Mouse (Mus musculus): ENCODE measurements at regions not wholly inside any gene's neighbourhood (a gene's known extent, or its start where the extent isn't known, plus 50 kb on each side); places are given as distances from the start of the nearest gene placed in this dataset.

- Histone ChIP-seq H3K4me2 (ENCODE audit: low read length) (no peak overlapping the region), H3K36me3 (ENCODE audit: control insufficient read depth, insufficient read depth, low read length) (no peaks in the 10 kb centered on the region), H3K27me3 (ENCODE audit: control insufficient read depth, insufficient read depth, low read depth, low read length) (no peaks in the 10 kb centered on the region), H3K27ac (ENCODE audit: low read length) (no peak overlapping the region), H3K4me3 (ENCODE audit: low read depth, low read length) (no peak overlapping the region), H3K9me3 (replicated peaks; ENCODE audit: control insufficient read depth, low read length, poor library complexity, severe bottlenecking) (no peaks in the 10 kb centered on the region), H3K4me1 (ENCODE audit: control insufficient read depth, insufficient read depth, low read length) (peaks cover 11% of the 10 kb centered on the region), H3K9ac (ENCODE audit: low read depth, low read length) (no peak overlapping the region)
- no peak for ATAC-seq
- WGBS: 33% methylated on average over 10 of the region's 10 CpGs
These were observed 529.8 kb downstream of the Slc4a3 start for GRCm38 (mm10) chr1:76075685-76076455.

- ATAC-seq: no peak
- Histone ChIP-seq H3K36me3 (ENCODE audit: control insufficient read depth, insufficient read depth, low read length) (no peaks in the 10 kb centered on the region), H3K9me3 (replicated peaks; ENCODE audit: control insufficient read depth, low read length, poor library complexity, severe bottlenecking) (no peaks in the 10 kb centered on the region), H3K9ac (ENCODE audit: low read depth, low read length) (no peak overlapping the region), H3K27ac (ENCODE audit: low read length) (no peak overlapping the region), H3K27me3 (ENCODE audit: control insufficient read depth, insufficient read depth, low read depth, low read length) (no peaks in the 10 kb centered on the region), H3K4me1 (ENCODE audit: control insufficient read depth, insufficient read depth, low read length) (peaks cover 8% of the 10 kb centered on the region), H3K4me3 (ENCODE audit: low read depth, low read length) (no peak overlapping the region), H3K4me2 (ENCODE audit: low read length) (no peak overlapping the region)
- 88% methylated on average over 6 of the region's 6 CpGs for WGBS
These were observed 534.2 kb downstream of the Slc4a3 start for GRCm38 (mm10) chr1:76080241-76080640.

- Histone ChIP-seq H3K9me3 (replicated peaks; ENCODE audit: control insufficient read depth, low read length, poor library complexity, severe bottlenecking) (no peaks in the 10 kb centered on the region), H3K27ac (ENCODE audit: low read length) (no peak overlapping the region), H3K4me1 (ENCODE audit: control insufficient read depth, insufficient read depth, low read length) (no peaks in the 10 kb centered on the region), H3K4me2 (ENCODE audit: low read length) (no peak overlapping the region), H3K27me3 (ENCODE audit: control insufficient read depth, insufficient read depth, low read depth, low read length) (no peaks in the 10 kb centered on the region), H3K9ac (ENCODE audit: low read depth, low read length) (no peak overlapping the region), H3K4me3 (ENCODE audit: low read depth, low read length) (no peak overlapping the region), H3K36me3 (ENCODE audit: control insufficient read depth, insufficient read depth, low read length) (no peaks in the 10 kb centered on the region)
- WGBS: 45% methylated on average over 4 of the region's 4 CpGs
- ATAC-seq: no peak
These were observed 535.6 kb downstream of the Slc4a3 start for GRCm38 (mm10) chr1:76081700-76082099.

GRCm38 (mm10) chr1:76083273-76084036, 537.4 kb downstream of the Slc4a3 start:
- no peak overlapping the region for H3K4me2 ChIP-seq (ENCODE audit: low read length)
- H3K9me3 ChIP-seq (replicated peaks; ENCODE audit: control insufficient read depth, low read length, poor library complexity, severe bottlenecking): no peaks in the 10 kb centered on the region
- WGBS: 85% methylated on average over 3 of the region's 3 CpGs
- no peaks in the 10 kb centered on the region for H3K4me1 ChIP-seq (ENCODE audit: control insufficient read depth, insufficient read depth, low read length)
- H3K36me3 ChIP-seq (ENCODE audit: control insufficient read depth, insufficient read depth, low read length): no peaks in the 10 kb centered on the region
- H3K27ac ChIP-seq (ENCODE audit: low read length): no peak overlapping the region
- H3K9ac ChIP-seq (ENCODE audit: low read depth, low read length): no peak overlapping the region
- H3K27me3 ChIP-seq (ENCODE audit: control insufficient read depth, insufficient read depth, low read depth, low read length): no peaks in the 10 kb centered on the region
- no peak for ATAC-seq
- H3K4me3 ChIP-seq (ENCODE audit: low read depth, low read length): no peak overlapping the region

GRCm38 (mm10) chr1:76091031-76091430, 545.0 kb downstream of the Slc4a3 start:
- WGBS: 34% methylated on average over 5 of the region's 5 CpGs
- Histone ChIP-seq H3K9me3 (replicated peaks; ENCODE audit: control insufficient read depth, low read length, poor library complexity, severe bottlenecking) (no peaks in the 10 kb centered on the region), H3K36me3 (ENCODE audit: control insufficient read depth, insufficient read depth, low read length) (no peaks in the 10 kb centered on the region), H3K4me2 (ENCODE audit: low read length) (no peak overlapping the region), H3K4me3 (ENCODE audit: low read depth, low read length) (no peak overlapping the region), H3K27me3 (ENCODE audit: control insufficient read depth, insufficient read depth, low read depth, low read length) (no peaks in the 10 kb centered on the region), H3K27ac (ENCODE audit: low read length) (no peak overlapping the region), H3K4me1 (ENCODE audit: control insufficient read depth, insufficient read depth, low read length) (peaks cover 4% of the 10 kb centered on the region), H3K9ac (ENCODE audit: low read depth, low read length) (no peak overlapping the region)
- no peak for ATAC-seq

- no peaks in the 10 kb centered on the region for H3K36me3 ChIP-seq (ENCODE audit: control insufficient read depth, insufficient read depth, low read length)
- no peaks in the 10 kb centered on the region for H3K9me3 ChIP-seq (replicated peaks; ENCODE audit: control insufficient read depth, low read length, poor library complexity, severe bottlenecking)
- no peak overlapping the region for H3K27ac ChIP-seq (ENCODE audit: low read length)
- 84% methylated on average over 3 of the region's 3 CpGs for WGBS
- no peak overlapping the region for H3K9ac ChIP-seq (ENCODE audit: low read depth, low read length)
- no peaks in the 10 kb centered on the region; the same call in 1 of the 2 replicates for H3K27me3 ChIP-seq (ENCODE audit: control insufficient read depth, insufficient read depth, low read depth, low read length)
- ATAC-seq: no peak
- no peak overlapping the region for H3K4me2 ChIP-seq (ENCODE audit: low read length)
- no peak overlapping the region for H3K4me3 ChIP-seq (ENCODE audit: low read depth, low read length)
- no peaks in the 10 kb centered on the region for H3K4me1 ChIP-seq (ENCODE audit: control insufficient read depth, insufficient read depth, low read length)
These were observed 567.2 kb downstream of the Slc4a3 start for GRCm38 (mm10) chr1:76113281-76113680.

GRCm38 (mm10) chr1:76120840-76121239, 574.8 kb downstream of the Slc4a3 start:
- H3K4me2 ChIP-seq (ENCODE audit: low read length): no peak overlapping the region
- H3K4me3 ChIP-seq (ENCODE audit: low read depth, low read length): no peak overlapping the region
- no peak overlapping the region for H3K9ac ChIP-seq (ENCODE audit: low read depth, low read length)
- H3K9me3 ChIP-seq (replicated peaks; ENCODE audit: control insufficient read depth, low read length, poor library complexity, severe bottlenecking): no peaks in the 10 kb centered on the region
- no peak for ATAC-seq
- no peak overlapping the region for H3K27ac ChIP-seq (ENCODE audit: low read length)
- no peaks in the 10 kb centered on the region for H3K36me3 ChIP-seq (ENCODE audit: control insufficient read depth, insufficient read depth, low read length)
- no peaks in the 10 kb centered on the region for H3K27me3 ChIP-seq (ENCODE audit: control insufficient read depth, insufficient read depth, low read depth, low read length)
- H3K4me1 ChIP-seq (ENCODE audit: control insufficient read depth, insufficient read depth, low read length): no peaks in the 10 kb centered on the region
- 30% methylated on average over 4 of the region's 4 CpGs for WGBS

GRCm38 (mm10) chr1:76130353-76130752, 584.3 kb downstream of the Slc4a3 start:
- Histone ChIP-seq H3K4me3 (ENCODE audit: low read depth, low read length) (no peak overlapping the region), H3K27ac (ENCODE audit: low read length) (no peak overlapping the region), H3K9ac (ENCODE audit: low read depth, low read length) (no peak overlapping the region), H3K36me3 (ENCODE audit: control insufficient read depth, insufficient read depth, low read length) (no peaks in the 10 kb centered on the region), H3K9me3 (replicated peaks; ENCODE audit: control insufficient read depth, low read length, poor library complexity, severe bottlenecking) (no peaks in the 10 kb centered on the region), H3K27me3 (ENCODE audit: control insufficient read depth, insufficient read depth, low read depth, low read length) (no peaks in the 10 kb centered on the region), H3K4me2 (ENCODE audit: low read length) (no peak overlapping the region), H3K4me1 (ENCODE audit: control insufficient read depth, insufficient read depth, low read length) (no peaks in the 10 kb centered on the region)
- no peak for ATAC-seq
- 37% methylated on average over 4 of the region's 4 CpGs for WGBS

GRCm38 (mm10) chr1:76136810-76137209, 590.7 kb downstream of the Slc4a3 start:
- H3K36me3 ChIP-seq (ENCODE audit: control insufficient read depth, insufficient read depth, low read length): no peaks in the 10 kb centered on the region
- H3K4me2 ChIP-seq (ENCODE audit: low read length): no peak overlapping the region
- no peak overlapping the region for H3K9ac ChIP-seq (ENCODE audit: low read depth, low read length)
- no peak overlapping the region for H3K4me3 ChIP-seq (ENCODE audit: low read depth, low read length)
- no peak overlapping the region for H3K27ac ChIP-seq (ENCODE audit: low read length)
- 90% methylated on average over 1 of the region's 1 CpGs for WGBS
- no peaks in the 10 kb centered on the region for H3K9me3 ChIP-seq (replicated peaks; ENCODE audit: control insufficient read depth, low read length, poor library complexity, severe bottlenecking)
- H3K4me1 ChIP-seq (ENCODE audit: control insufficient read depth, insufficient read depth, low read length): no peaks in the 10 kb centered on the region
- H3K27me3 ChIP-seq (ENCODE audit: control insufficient read depth, insufficient read depth, low read depth, low read length): no peaks in the 10 kb centered on the region
- no peak for ATAC-seq
